Mouse (Mus musculus) left cerebral cortex, adult 18-20 months (tissue): ENCODE data around the gene Slc39a5. TPM values are rescaled to one million over a fixed set of nuclear protein-coding genes. Genes with fewer than 3 reads are reported as not detected.
A peak's percentile ranks its signal among the peaks of the same experiment; 100 is the strongest.

Experiments
- DNase-seq, 2 experiments: peaks; one replicate each; pipeline ENCODE4 v3.0.0; 2021 to 2022; ENCODE audit warnings: low spot score in 2 of 2, mixed read lengths in 1 of 2
- total RNA-seq, 2 experiments: library from RNA; stranded (reverse); gene quantifications; 2 replicates each; pipeline ENCODE4 v1.2.3; 2021

Slc39a5 gene
- total RNA-seq, 2 experiments from 2014 or later = not detected

GRCm38 (mm10) chr10:128377222-128377939 is 23.6 kb downstream of the Slc39a5 start:
- DNase-seq = peak in 1 of 2 experiments; percentile 31

- peak; percentile 76 to 88 for DNase-seq
These were observed 24.4 kb downstream of the Slc39a5 start, which contains the start of gene Ankrd52 for GRCm38 (mm10) chr10:128376455-128377211. Ankrd52 (plus strand) TSS chr10:128377115.

- DNase-seq = no peak
These were observed 25.0 kb downstream of the Slc39a5 start for GRCm38 (mm10) chr10:128376099-128376454.

- DNase-seq = no peak
These were observed 26.6 kb downstream of the Slc39a5 start for GRCm38 (mm10) chr10:128374393-128374792.

GRCm38 (mm10) chr10:128372989-128373748 is 27.9 kb downstream of the Slc39a5 start:
- no peak for DNase-seq

GRCm38 (mm10) chr10:128372142-128372541 is 28.9 kb downstream of the Slc39a5 start:
- DNase-seq = no peak

GRCm38 (mm10) chr10:128370601-128371000 is 30.4 kb downstream of the Slc39a5 start:
- no peak for DNase-seq

- no peak for DNase-seq
These were observed 31.0 kb downstream of the Slc39a5 start for GRCm38 (mm10) chr10:128370021-128370420.

- DNase-seq = no peak
These were observed 31.4 kb downstream of the Slc39a5 start for GRCm38 (mm10) chr10:128369599-128369998.

GRCm38 (mm10) chr10:128369218-128369543 is 31.8 kb downstream of the Slc39a5 start:
- no peak for DNase-seq

GRCm38 (mm10) chr10:128368402-128369217 is 32.4 kb downstream of the Slc39a5 start, which contains the start of gene Coq10a:
Coq10a (minus strand) TSS chr10:128368997.
- DNase-seq = peak; percentile 86 to 94

GRCm38 (mm10) chr10:128367899-128368401 is 33.1 kb downstream of the Slc39a5 start:
- DNase-seq = no peak

GRCm38 (mm10) chr10:128362568-128362967 is 38.5 kb downstream of the Slc39a5 start:
- DNase-seq = peak in 1 of 2 experiments; percentile 22

- no peak for DNase-seq
These were observed 39.2 kb downstream of the Slc39a5 start for GRCm38 (mm10) chr10:128361836-128362235.

- no peak for DNase-seq
These were observed 41.8 kb downstream of the Slc39a5 start for GRCm38 (mm10) chr10:128359226-128359625.

GRCm38 (mm10) chr10:128358796-128359195 is 42.2 kb downstream of the Slc39a5 start:
- peak; percentile 49 to 76 for DNase-seq

- DNase-seq = no peak
These were observed 53.5 kb downstream of the Slc39a5 start for GRCm38 (mm10) chr10:128347541-128347940.
